Mouse (Mus musculus) cortical plate, adult 2 months (tissue): ENCODE measurements at regions not wholly inside any gene's neighbourhood (a gene's known extent, or its start where the extent isn't known, plus 50 kb on each side); places are given as distances from the start of the nearest gene placed in this dataset.

Experiments used
- CTCF ChIP-seq: fragments of 200-500 bp; IDR thresholded peaks from 2 replicates; pipeline ENCODE4 v1.5.1; 2011; ENCODE audit warnings: mild to moderate bottlenecking, control low read depth, low read length; ENCODE audit not compliant: insufficient read depth; ENCODE audit errors: extremely low read depth
- POLR2A ChIP-seq: fragments of 200-500 bp; IDR thresholded peaks from 2 replicates; pipeline ENCODE4 v1.6.1; 2011; ENCODE audit warnings: mild to moderate bottlenecking, low read length, control low read depth; ENCODE audit not compliant: insufficient read depth; ENCODE audit errors: extremely low read depth

DNA sequence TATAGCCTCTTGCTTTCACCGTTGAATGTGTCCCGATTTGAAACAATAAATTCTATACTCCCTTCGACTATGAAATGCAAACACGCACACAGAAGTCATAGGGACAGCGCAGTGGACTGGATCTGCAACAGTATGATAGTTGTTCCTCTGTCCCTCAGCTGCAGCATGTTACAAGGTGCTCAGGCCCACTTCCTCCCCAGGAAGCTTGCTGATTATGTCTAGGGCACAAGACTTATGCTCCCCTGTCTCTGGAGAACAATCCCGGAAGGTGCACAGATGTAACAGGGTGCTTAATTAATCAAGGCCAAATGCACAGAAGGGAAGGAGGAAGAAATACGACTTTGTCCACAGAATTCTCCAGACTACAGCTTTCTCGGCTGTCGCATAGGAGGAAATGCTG, 365.9 kb upstream of the Tnp1 start:
- TF ChIP-seq CTCF (no peak), POLR2A (no peak)
